29 mouse cellular contexts compared by ENCODE assay signal in the genomic region with DNA sequence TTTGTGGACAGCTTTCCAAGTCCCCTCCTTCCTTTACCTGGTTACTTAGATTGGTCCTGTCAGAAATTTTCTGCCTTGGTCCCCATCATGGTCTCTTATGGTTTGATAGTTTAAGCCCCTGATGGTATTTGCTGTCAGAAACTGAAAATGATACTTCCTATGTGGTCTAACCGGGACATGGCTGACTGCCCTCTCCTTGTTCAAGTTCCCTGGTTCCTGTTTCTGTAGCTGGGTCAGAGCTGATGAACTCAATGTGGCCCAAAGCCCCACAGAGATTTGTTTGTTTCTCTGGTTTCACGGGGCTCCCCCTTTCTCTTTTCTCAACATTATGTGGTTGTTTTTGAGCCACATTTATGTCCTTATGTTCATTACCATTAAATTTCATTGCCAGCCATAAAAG. TPM values are rescaled to one million over a fixed set of nuclear protein-coding genes. Genes with fewer than 3 reads are reported as not detected.
DNase-seq lines count a peak whose midpoint lies in the region; ATAC-seq lines count a peak whose summit lies in the region.
"Had no signal": no experiment of that assay in that cellular context is flagged by ENCODE, and none has a peak within 500 bp of the region (broad histone marks: within the 10 kb centered on the region; RNA-seq: fewer than 3 reads in every experiment).

No protein-coding gene starts in this region.

- H3K27me3 ChIP-seq in embryonic facial prominence, embryonic 14.5 days (replicated peaks; ENCODE audit: control insufficient read depth, insufficient read depth, low read length) = no peaks in the 10 kb centered on the region
- H3K27me3 ChIP-seq in embryonic facial prominence, embryonic 10.5 days (replicated peaks; ENCODE audit: low read depth, poor library complexity, severe bottlenecking) = no peaks in the 10 kb centered on the region
- H3K27me3 ChIP-seq in kidney, embryonic 15.5 days = no peaks in the 10 kb centered on the region
- H3K27me3 ChIP-seq: embryonic facial prominence, embryonic 13.5 days; forebrain, embryonic 13.5 days; heart, embryonic 13.5 days had no signal

- H3K4me3 ChIP-seq in embryonic facial prominence, embryonic 14.5 days (ENCODE audit: low read depth, low read length) = no peak overlapping the region
- no peak overlapping the region for H3K4me3 ChIP-seq in embryonic facial prominence, embryonic 10.5 days
- no peak overlapping the region for H3K4me3 ChIP-seq in kidney, embryonic 15.5 days (replicated peaks)
- H3K4me3 ChIP-seq: embryonic facial prominence, embryonic 13.5 days; forebrain, embryonic 10.5 days; forebrain, embryonic 13.5 days; gastrocnemius, adult 2 months; heart, embryonic 10.5 days; heart, embryonic 13.5 days had no signal

- no peaks in the 10 kb centered on the region for H3K36me3 ChIP-seq in embryonic facial prominence, embryonic 14.5 days (ENCODE audit: control insufficient read depth, insufficient read depth, low read length)
- H3K36me3 ChIP-seq in embryonic facial prominence, embryonic 10.5 days (replicated peaks) = no peaks in the 10 kb centered on the region
- no peaks in the 10 kb centered on the region for H3K36me3 ChIP-seq in kidney, embryonic 15.5 days
- H3K36me3 ChIP-seq: embryonic facial prominence, embryonic 13.5 days; forebrain, embryonic 10.5 days; heart, embryonic 10.5 days; heart, embryonic 13.5 days had no signal

- whole genome bisulfite sequencing in embryonic facial prominence, embryonic 14.5 days = 31% methylated on average over 2 of the region's 2 CpGs
- 58% methylated on average over 2 of the region's 2 CpGs for WGBS in embryonic facial prominence, embryonic 10.5 days
- WGBS in kidney, embryonic 15.5 days = 7% methylated on average over 2 of the region's 2 CpGs

- no peak overlapping the region for H3K9ac ChIP-seq in embryonic facial prominence, embryonic 14.5 days (ENCODE audit: low read depth, low read length)
- H3K9ac ChIP-seq in kidney, embryonic 15.5 days = no peak overlapping the region
- H3K9ac ChIP-seq: embryonic facial prominence, embryonic 13.5 days; forebrain, embryonic 13.5 days; heart, embryonic 13.5 days; hindbrain, embryonic 14.5 days had no signal

- peak; percentile 7 for DNase-seq in embryonic facial prominence, embryonic 14.5 days (ENCODE audit: low spot score)
- DNase-seq in embryonic facial prominence, embryonic 10.5 days (ENCODE audit: low spot score) = no peak
- DNase-seq in kidney, postnatal 10 days = no peak
- peak; percentile 8 for DNase-seq in 416B (ENCODE audit: low read depth)
- DNase-seq in forelimb bud, embryonic 11.5 days (ENCODE audit: low read depth, low spot score) = peak; percentile 39
- DNase-seq in cerebellum, postnatal 36 days = no peak
- DNase-seq in thymus, postnatal 36 days = no peak
- DNase-seq: adrenal gland, adult 8-10 months; adrenal gland, postnatal 25 days; cerebellum, adult 11-12 months; cerebellum, adult 8-10 months; cerebellum, postnatal 10 days; gastrocnemius, adult 2 months; gastrocnemius, postnatal 14 days; heart, adult 18-20 months; heart, postnatal 14 days; heart, postnatal 4 days had no signal

- ATAC-seq in embryonic facial prominence, embryonic 14.5 days (ENCODE audit: low read depth) = no peak
- ATAC-seq in kidney, embryonic 15.5 days (replicated peaks; ENCODE audit: low FRiP score) = peak; percentile 54; the same call in 1 of the 2 replicates
- ATAC-seq: activated CD4-positive, CD25-positive, alpha-beta regulatory T cell, adult 4 months; CD4-positive, CD25-positive, alpha-beta regulatory T cell, adult 4 months; forebrain, embryonic 13.5 days; forebrain, embryonic 16.5 days; hindbrain, postnatal 0 days had no signal

- no peak overlapping the region for H3K27ac ChIP-seq in embryonic facial prominence, embryonic 14.5 days (replicated peaks; ENCODE audit: low read depth, low read length)
- H3K27ac ChIP-seq in embryonic facial prominence, embryonic 10.5 days (replicated peaks) = no peak overlapping the region
- H3K27ac ChIP-seq in kidney, embryonic 15.5 days = no peak overlapping the region
- H3K27ac ChIP-seq: embryonic facial prominence, embryonic 13.5 days; forebrain, embryonic 10.5 days; forebrain, embryonic 13.5 days; gastrocnemius, adult 2 months; heart, embryonic 10.5 days; heart, embryonic 13.5 days; hindbrain, embryonic 14.5 days; hindbrain, postnatal 0 days had no signal

- no peaks in the 10 kb centered on the region for H3K4me1 ChIP-seq in embryonic facial prominence, embryonic 14.5 days (ENCODE audit: control insufficient read depth, insufficient read depth, low read length)
- H3K4me1 ChIP-seq in embryonic facial prominence, embryonic 10.5 days = no peaks in the 10 kb centered on the region
- peaks cover 18% of the 10 kb centered on the region for H3K4me1 ChIP-seq in kidney, embryonic 15.5 days
- H3K4me1 ChIP-seq: embryonic facial prominence, embryonic 13.5 days; forebrain, embryonic 10.5 days; forebrain, embryonic 13.5 days; heart, embryonic 10.5 days; heart, embryonic 13.5 days had no signal

- H3K9me3 ChIP-seq in embryonic facial prominence, embryonic 14.5 days (ENCODE audit: control insufficient read depth, low read length) = no peaks in the 10 kb centered on the region
- no peaks in the 10 kb centered on the region for H3K9me3 ChIP-seq in embryonic facial prominence, embryonic 10.5 days
- H3K9me3 ChIP-seq in kidney, embryonic 15.5 days (replicated peaks) = no peaks in the 10 kb centered on the region
- H3K9me3 ChIP-seq: embryonic facial prominence, embryonic 13.5 days; forebrain, embryonic 10.5 days; forebrain, embryonic 13.5 days; heart, embryonic 10.5 days; heart, embryonic 13.5 days had no signal

- no peak overlapping the region for H3K4me2 ChIP-seq in embryonic facial prominence, embryonic 14.5 days (ENCODE audit: low read depth, low read length)
- no peak overlapping the region for H3K4me2 ChIP-seq in kidney, embryonic 15.5 days
- H3K4me2 ChIP-seq: embryonic facial prominence, embryonic 13.5 days; forebrain, embryonic 13.5 days; heart, embryonic 13.5 days; hindbrain, embryonic 14.5 days had no signal

RNA-seq across cellular contexts. Expression of a gene that starts 30.6 kb away (rescaled TPM):
- polyA plus RNA-seq in embryonic facial prominence, embryonic 14.5 days (2014; fragmentation: Nextera tagmentation; extraction: Ambion mirVana) = 12.8 and 13.4 TPM in 2 replicates
- polyA plus RNA-seq in embryonic facial prominence, embryonic 10.5 days (2016; fragmentation: Nextera tagmentation; extraction: Ambion mirVana) = 0.39 and 0.76 TPM in 2 replicates
- polyA plus RNA-seq in kidney, embryonic 15.5 days (2015; fragmentation: Nextera tagmentation; extraction: Ambion mirVana) = 11.5 and 12.3 TPM in 2 replicates
- polyA plus RNA-seq: C2C12; CD4-positive, CD25-positive, alpha-beta regulatory T cell, adult 4 months had no signal

Comparison
In these comparisons a context has a peak if more than half of its experiments do, and no peak if none do; other contexts are left out.
1. DNase-seq: peak in embryonic facial prominence, embryonic 14.5 days (single experiment), 416B (single experiment) and forelimb bud, embryonic 11.5 days (single experiment); none in embryonic facial prominence, embryonic 10.5 days (single experiment), kidney, postnatal 10 days (single experiment), cerebellum, postnatal 36 days (0 of 2) and thymus, postnatal 36 days (0 of 2).